Mouse (Mus musculus): ENCODE results near the gene Serf1. TPM values are rescaled to one million over a fixed set of nuclear protein-coding genes. Genes with fewer than 3 reads are reported as not detected.

Gene Serf1
- total RNA-seq, 2 experiments from 2014 or later = 52.3 to 57.7 TPM

Other genes with a start within 250 kb of the Serf1 start
- not detected in 2 replicates for gene Cartpt, start 206.9 kb upstream of the Serf1 start, total RNA-seq (2014; fragmentation: Nextera tagmentation)
- gene Cartpt, start 206.9 kb upstream of the Serf1 start, total RNA-seq (2017) = not detected in 2 replicates
- 12.3 and 17.4 TPM in 2 replicates for gene Mccc2, start 92.4 kb upstream of the Serf1 start, total RNA-seq (2014; fragmentation: Nextera tagmentation)
- gene Mccc2, start 92.4 kb upstream of the Serf1 start, total RNA-seq (2017) = 17.3 and 28.7 TPM in 2 replicates
- gene Bdp1, start 3.9 kb upstream of the Serf1 start, total RNA-seq (2014; fragmentation: Nextera tagmentation) = 37.0 and 38.2 TPM in 2 replicates
- gene Bdp1, start 3.9 kb upstream of the Serf1 start, total RNA-seq (2017) = 54.2 and 57.0 TPM in 2 replicates
- gene Smn1, start 16.8 kb downstream of the Serf1 start, total RNA-seq (2014; fragmentation: Nextera tagmentation) = 101 and 113 TPM in 2 replicates
- gene Smn1, start 16.8 kb downstream of the Serf1 start, total RNA-seq (2017) = 59.7 and 75.1 TPM in 2 replicates
- 31.8 and 36.4 TPM in 2 replicates for gene Naip2, start 94.1 kb downstream of the Serf1 start, total RNA-seq (2014; fragmentation: Nextera tagmentation)
- 41.2 and 41.9 TPM in 2 replicates for gene Naip2, start 94.1 kb downstream of the Serf1 start, total RNA-seq (2017)
- gene Naip5, start 138.3 kb downstream of the Serf1 start, total RNA-seq (2014; fragmentation: Nextera tagmentation) = 14.6 and 20.0 TPM in 2 replicates
- gene Naip5, start 138.3 kb downstream of the Serf1 start, total RNA-seq (2017) = 15.0 and 16.5 TPM in 2 replicates
- gene Naip6, start 209.7 kb downstream of the Serf1 start, total RNA-seq (2014; fragmentation: Nextera tagmentation) = 14.3 and 16.9 TPM in 2 replicates
- gene Naip6, start 209.7 kb downstream of the Serf1 start, total RNA-seq (2017) = 9.6 and 11.4 TPM in 2 replicates

All from granulocyte monocyte progenitor cell, adult 5-6 weeks (primary cell).